Mouse (Mus musculus) layer of hippocampus, adult 2 months (tissue): ENCODE results near the gene Ube2n. TPM values are rescaled to one million over a fixed set of nuclear protein-coding genes. Genes with fewer than 3 reads are reported as not detected.
A peak's percentile ranks its signal among the peaks of the same experiment; 100 is the strongest.

ENCODE experiments used
- DNase-seq, 2 experiments: peaks; one replicate each; pipeline ENCODE4 v3.0.0; 2022; ENCODE audit warnings: low spot score in 2 of 2
- H3K27ac ChIP-seq: fragments of 200-600 bp; 2 replicates; pipeline ENCODE4 v1.8.1; 2022
- H3K4me3 ChIP-seq: fragments of 200-600 bp; 2 replicates; pipeline ENCODE4 v1.8.1; 2022; ENCODE audit warnings: mild to moderate bottlenecking
- CTCF ChIP-seq: fragments of 200-600 bp; conservative IDR thresholded peaks from 2 replicates; pipeline ENCODE4 v1.8.1; 2022; ENCODE audit warnings: antibody characterized with exemption, mild to moderate bottlenecking, moderate library complexity
- total RNA-seq, 2 experiments: library from RNA; stranded (reverse); gene quantifications; 2 replicates each; pipeline ENCODE4 v1.2.3; 2021

The Ube2n gene
- total RNA-seq, 2 experiments from 2014 or later = 182 to 188 TPM

DNA sequence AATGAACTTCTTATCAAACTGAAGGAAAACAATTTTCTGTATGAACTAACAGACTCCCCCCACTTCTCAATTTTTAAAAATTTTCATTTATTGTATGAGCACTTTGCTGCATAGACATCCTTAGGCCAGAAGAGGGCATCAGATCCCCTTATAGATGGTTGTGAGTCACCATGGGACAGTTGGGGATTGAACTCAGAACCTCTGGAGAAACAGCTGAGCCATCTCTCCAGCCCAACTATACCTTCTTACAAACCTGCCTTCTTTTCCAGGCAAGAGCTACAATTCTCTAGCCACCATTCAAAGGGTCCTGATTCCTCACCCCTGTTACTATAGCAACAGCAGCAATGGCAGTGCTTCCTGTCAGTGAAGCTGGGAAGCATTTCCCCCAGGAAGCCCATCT is 36.8 kb downstream of the Ube2n start:
- no peak for DNase-seq
- TF ChIP-seq CTCF = peak; percentile 75
- Histone ChIP-seq H3K27ac (no peak overlapping the region), H3K4me3 (no peak overlapping the region)

DNA sequence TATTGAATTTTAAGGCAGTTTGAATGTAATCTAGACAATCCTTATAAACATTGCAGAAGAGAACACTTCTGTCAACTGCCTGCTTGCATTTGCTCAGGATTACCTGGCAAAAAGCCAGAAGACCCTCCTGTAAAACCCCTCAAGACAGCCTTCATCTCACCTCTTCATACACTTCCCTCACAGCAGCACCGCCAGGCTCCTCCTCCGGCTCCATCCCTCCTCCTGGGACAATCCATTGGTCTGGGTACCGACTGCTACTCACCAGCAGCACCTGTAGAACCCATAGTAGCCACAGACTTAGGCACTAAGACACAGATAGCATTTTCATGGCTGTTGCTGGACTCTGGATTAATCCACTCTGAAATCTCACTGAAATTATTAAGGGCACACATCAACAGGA is 37.4 kb downstream of the Ube2n start:
- Histone ChIP-seq H3K4me3 (no peak overlapping the region), H3K27ac (no peak overlapping the region)
- TF ChIP-seq CTCF = no peak
- no peak for DNase-seq

DNA sequence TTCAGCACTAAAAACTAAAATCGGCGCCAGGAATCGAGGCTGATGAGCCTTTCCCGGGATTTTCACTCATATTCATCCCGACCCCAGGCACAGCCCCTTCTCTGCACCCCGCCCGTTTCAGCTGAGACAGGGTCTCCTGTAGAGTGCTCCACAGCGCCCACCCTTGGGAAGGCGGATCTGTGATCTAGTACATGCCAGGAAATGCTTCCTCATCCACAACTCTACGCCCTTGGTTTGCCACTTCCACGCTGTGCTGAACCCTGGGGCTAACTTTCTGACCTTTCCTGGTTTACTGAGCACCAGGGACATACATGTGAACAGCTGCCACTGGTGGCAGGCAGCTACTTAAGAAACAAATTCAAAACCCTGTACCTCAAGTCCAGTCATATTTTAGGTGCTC is 40.9 kb downstream of the Ube2n start:
- no peak for DNase-seq

DNA sequence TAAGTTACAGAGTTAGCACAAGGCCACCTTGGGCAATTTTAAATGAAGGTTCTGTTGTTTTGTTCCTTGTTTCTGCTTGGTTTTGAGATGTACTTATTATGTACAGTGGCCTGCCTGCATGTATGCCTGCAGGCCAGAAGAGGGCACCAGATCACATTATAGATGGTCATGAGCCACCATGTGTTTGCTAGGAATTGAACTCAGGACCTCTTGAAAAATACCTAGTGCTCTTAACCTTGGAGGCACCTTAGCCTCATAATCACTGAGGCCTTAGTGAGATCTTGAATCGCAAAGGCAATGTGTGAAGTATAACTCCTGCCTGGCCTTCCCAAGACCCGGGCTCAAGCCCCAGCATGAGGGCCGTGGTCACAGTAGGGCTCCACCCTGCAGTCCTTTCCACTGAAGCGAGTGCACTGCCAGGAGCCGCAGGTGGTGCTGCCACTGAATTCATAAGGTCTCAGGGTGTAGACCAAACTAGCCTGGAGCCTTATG is 42.4 kb downstream of the Ube2n start:
- Histone ChIP-seq H3K4me3 (no peak overlapping the region), H3K27ac (no peak overlapping the region)
- DNase-seq = no peak
- TF ChIP-seq CTCF = peak; percentile 85

More for the DNA sequence above, 40.9 kb downstream of the Ube2n start:
- Histone ChIP-seq H3K27ac (no peak overlapping the region), H3K4me3 (no peak overlapping the region)
- TF ChIP-seq CTCF = peak; percentile 22; the same call in 1 of the 2 replicates

DNA sequence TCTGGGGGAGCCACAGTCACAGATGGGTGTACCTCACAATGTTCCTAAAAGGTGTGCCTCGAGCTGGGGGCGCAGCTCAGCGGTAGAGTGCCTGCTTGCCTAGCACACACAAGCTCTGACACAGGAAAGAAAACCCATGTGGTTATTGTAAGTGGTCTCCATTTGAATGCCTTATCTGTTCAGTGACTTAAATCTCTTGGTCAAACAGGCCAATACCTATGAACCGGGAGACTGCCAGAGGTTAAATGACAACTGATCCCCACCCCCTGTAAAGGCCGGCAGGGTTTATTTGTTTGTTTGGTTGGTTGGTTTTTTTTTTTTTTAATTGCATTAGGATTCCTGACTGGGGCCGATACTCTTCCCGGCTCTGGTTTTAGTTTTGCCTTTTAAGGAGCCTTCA is 44.5 kb downstream of the Ube2n start:
- no peak for TF ChIP-seq CTCF
- no peak overlapping the region for H3K27ac ChIP-seq
- DNase-seq = no peak
- H3K4me3 ChIP-seq = no peak overlapping the region

DNA sequence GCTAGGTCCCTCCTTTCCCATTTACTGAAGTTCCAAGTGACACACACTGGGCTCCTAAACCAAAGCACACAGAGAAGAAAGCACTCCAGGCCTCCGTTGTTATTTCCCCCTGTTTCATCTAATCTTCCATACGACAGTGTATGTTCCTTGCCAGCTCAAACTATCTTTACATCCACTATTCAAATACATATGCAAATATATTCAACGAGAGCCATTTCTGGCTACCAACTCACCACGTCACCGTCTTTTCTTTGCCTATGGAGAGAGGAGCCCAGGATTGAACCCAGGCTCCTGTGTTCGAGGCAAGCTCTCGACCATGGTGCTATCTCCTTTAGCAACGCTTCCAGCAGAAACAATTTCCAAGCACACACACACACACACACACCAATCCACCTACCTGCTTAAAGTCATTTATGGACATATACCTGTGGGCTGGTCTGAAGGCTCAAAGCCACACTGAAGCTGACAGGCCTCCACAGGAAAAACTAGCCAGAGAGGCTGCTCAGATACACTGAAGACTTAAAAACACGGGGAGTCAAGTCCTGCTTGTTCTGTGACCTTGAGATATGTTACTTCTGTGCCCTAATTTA is 45.5 kb downstream of the Ube2n start:
- TF ChIP-seq CTCF = no peak
- no peak for DNase-seq
- no peak overlapping the region for H3K27ac ChIP-seq
- no peak overlapping the region for H3K4me3 ChIP-seq

DNA sequence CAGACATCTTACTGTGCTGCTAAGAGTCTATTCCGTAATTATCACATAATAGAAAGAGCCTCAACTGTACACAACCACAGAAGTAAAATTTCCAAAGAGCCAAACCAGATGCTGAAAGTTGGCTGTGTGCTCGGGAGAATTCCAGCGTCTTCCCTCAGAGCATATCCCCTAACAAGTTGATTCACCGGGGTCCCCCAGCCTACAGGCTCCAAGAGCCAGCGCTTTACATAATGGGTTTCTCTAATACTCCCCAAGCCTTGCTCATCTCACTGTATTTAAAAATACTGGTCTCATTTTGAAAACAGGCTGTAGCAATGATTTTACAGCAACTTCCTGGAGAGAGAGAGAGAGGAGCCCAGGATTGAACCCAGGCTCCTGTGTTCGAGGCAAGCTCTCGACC is 46.7 kb downstream of the Ube2n start:
- Histone ChIP-seq H3K4me3 (peak overlapping the region; percentile 33), H3K27ac (no peak overlapping the region)
- no peak for TF ChIP-seq CTCF
- no peak for DNase-seq

DNA sequence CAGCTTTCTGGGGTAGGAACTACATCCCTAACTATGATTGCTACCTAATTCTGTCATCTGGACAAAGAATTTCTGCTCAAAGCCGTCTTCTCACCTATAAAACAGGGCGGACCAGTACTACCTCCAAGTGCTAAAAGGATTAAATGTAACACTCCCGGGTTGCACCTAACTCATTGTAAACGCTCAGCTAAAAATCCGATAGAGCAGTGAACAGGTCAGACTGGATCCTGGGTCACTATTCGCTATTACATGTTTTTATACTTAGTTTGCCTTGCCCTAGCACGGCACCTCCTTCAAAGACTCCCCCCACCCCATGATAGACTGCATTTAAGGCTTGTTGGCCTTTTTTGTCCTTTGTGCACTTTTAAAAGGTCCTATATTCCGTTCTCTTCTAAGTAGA is 47.5 kb downstream of the Ube2n start:
- Histone ChIP-seq H3K4me3 (peak overlapping the region; percentile 87), H3K27ac (peak overlapping the region; percentile 86; the same call in 1 of the 2 replicates)
- TF ChIP-seq CTCF = no peak
- DNase-seq = no peak

DNA sequence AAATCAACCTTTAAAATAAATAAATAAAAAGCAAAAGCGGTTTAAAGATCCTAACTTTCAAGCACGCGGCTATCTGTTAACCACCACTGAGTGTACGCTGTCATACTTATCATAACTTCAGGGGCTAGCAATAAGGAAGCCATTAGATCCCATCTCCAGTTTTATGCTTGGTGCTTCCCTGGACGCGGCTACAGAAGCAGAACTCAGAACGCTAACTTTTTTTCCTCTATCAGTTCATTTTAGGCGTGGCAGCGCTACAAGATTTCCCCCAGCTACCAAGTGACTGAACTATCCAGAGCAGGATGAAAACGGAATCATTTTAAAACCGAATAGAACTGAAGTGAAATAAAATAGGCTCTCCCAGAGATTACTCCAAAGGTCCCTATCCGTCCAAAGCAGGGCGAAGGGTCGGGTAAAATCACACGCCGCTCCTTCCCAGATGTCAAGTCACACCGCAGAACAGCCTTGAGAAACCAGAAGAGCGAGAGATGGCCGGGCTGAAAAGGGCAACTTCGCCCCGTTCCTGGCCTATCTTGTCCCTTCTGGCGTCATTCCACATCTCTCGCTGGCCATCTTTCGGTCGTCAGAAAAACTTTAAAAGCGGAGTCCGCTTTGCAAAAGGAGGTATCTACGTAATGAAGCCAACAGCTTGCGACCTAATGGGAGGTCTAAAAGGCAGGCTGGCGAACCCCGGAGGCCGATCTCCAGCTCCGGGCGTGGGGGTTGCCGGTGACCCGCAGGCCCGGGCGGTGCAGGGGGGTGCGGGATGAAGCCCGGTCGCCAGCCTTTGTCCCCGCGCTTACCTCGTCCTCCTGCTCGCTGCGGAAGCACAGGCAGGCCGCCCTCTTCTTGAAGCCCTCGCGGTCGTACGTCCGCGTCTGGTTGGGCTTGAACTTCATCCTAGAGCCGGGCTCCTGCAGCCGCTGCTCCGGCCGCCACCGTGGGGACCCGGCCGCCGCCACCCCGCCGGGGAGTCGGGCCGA is 48.2 kb downstream of the Ube2n start:
- DNase-seq = peak in 1 of 2 experiments; percentile 24
- Histone ChIP-seq H3K4me3 (peak overlapping the region; percentile 87), H3K27ac (peak overlapping the region; percentile 86)
- no peak for TF ChIP-seq CTCF

DNA sequence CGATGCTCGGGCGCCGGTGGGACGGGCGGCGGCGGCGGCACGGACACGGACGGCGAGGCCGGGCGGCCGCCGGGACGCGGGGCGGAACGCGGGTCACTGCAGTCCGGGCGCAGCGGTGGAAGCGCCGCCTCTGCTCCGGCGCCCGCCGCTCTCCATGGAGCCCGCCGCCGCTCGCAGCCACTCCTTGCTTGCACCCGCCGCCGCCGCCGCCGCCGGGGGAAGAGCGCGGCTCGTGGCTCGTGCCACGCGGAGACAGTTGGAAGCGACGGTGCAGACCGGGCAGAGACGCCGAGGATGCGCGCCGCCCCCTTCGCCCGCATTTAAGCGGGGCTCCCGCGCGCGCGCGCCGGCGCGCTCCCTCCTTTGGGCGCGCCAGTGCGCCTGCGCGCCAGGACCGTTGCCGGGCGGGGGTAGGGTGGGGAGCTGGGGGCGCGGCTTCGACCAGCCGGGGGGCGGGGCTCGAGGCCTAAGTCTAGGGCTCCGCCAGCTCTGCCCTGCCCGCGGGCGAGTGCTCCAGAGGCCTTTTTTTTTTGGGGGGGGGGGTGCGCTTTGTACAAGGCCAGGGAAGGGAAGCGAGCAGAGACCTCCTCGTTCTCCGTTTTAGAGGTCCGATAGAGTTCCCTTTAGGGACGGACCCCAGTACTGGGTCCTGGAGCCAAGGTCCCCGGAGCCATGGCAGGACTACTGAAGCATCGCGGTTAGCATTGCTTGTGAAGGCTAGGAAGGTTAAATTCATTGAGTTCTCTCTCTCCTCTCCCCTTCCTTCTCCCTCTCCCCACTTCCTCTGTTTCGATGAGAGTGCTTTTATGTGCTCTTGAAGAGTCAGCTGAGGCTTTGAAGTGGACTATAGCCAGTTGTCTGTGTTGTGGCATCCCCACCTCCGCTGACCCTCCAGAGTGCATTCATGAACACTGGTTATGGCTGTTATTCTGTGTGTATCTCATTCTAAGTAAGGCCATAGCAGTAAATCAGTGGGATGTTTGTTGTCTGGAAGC is 49.2 kb downstream of the Ube2n start, which contains the start of gene Nudt4:
TSS of gene Nudt4 (minus strand) at position 296 of the 995 bp plus-strand sequence.
- Histone ChIP-seq H3K27ac (peak within 1 kb of the TSS; percentile 86), H3K4me3 (peak within 1 kb of the TSS; percentile 87)
- DNase-seq = peak; percentile 66 to 83
- peak; percentile 28; the same call in 1 of the 2 replicates for TF ChIP-seq CTCF

DNA sequence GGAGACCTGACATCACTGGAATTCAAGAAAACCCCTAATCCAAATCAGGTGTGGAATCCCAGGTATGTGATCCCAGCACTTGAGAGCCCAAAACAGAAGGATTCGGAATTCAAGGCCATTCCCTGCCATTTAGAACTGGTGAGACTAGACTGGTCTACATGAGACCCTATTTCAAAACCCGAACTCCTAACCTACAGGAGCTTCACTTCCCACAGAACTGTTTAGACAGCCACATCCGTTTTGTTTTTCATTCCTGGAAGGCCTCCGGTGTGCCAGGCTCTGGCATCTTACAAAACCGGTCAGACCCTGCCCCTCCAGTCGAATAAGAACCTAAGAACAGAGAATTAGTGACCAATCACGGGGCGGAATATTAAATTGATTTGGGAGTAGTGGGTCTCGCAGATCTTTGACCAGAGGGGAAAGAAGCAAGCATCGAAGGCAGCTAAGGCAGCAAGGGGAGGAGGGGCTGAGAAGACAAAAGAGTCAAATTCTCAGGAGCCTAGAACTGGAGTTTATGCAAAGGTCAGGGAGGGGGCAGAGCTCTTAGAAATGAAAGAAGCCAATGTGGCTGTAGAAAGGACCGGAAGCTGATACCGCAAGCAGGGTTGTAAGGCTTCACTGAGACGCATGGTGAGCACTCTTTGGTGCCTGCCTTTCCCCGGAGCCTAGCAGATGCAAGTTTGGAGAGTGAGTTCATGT is 50.4 kb downstream of the Ube2n start:
- TF ChIP-seq CTCF = no peak
- Histone ChIP-seq H3K27ac (no peak overlapping the region), H3K4me3 (no peak overlapping the region)
- DNase-seq = no peak

DNA sequence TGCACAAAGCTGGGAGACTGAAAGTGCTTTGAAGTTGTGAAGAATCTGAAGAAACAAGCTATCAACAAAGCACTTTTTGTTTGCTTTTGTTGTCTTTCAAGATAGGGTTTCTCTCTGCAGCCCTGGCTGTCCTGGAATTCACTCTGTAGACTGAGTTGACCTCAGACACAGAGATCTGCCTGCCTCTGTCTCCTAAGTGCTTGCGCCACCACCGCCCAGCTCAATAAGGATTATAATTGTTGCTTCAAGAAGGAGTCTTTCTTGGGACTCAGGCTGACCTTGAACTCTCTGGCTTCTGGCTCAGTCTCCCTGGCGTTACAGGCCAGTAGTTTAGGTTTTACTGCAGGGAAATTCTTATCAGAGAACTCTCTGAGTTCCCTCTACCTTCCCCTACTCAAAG is 51.8 kb downstream of the Ube2n start:
- Histone ChIP-seq H3K27ac (0 out of 2 replicates have a peak overlapping the region, but pooled peaks have one; percentile 28), H3K4me3 (no peak overlapping the region)
- TF ChIP-seq CTCF = no peak
- DNase-seq = no peak
